Mouse (Mus musculus): Measurements from ENCODE around the gene Dcun1d3.

Gene Dcun1d3

GRCm38 (mm10) chr7:119895639-119896512 is at the start of gene Dcun1d3, which contains the start of gene Lyrm1:
Gene Dcun1d3 (minus strand): TSS chr7:119896298.
Gene Lyrm1 (plus strand): TSS chr7:119895861.
- no peak for DNase-seq (ENCODE audit: extremely low read depth, low read depth, low spot score)

DNA sequence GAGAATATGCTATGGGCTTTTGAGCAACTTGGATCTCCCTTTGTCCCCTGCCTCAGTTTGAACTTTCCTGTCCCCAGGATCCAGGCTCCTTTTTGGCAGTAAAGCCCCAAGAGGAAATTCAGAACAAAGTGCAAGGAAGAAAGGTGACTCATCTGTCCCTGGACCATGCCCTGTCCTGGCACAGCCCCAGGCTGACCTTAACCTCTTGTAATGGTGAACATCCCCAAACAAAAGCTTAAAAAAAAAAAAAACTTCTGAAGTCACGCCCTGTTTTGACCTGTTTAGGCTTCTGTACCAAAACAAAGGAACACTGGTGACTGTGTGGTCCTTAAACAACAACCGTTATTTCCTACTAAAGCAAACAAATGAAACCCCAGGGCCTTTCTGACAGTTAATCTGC is 45.5 kb upstream of the Dcun1d3 start:
- DNase-seq (ENCODE audit: extremely low read depth, low read depth, low spot score): no peak

DNA sequence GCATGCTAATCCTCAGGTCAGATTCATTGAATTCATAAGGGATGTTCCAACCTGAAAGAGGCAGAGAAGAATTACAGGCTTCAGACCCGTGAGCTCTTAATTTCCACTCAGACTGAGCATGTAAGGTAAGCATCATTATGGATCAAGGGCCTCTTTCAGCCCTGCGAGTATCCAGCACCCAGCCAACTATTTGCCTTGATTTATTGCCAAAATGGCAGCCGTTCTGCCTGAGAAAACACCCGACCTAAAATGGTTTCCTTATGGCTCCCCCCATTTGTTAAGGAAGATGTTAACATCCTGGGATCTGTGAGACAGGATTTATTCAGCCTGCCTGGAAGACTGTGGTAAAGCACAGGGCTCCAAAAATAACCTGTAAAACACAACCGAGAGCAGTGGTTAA is 40.9 kb upstream of the Dcun1d3 start:
- DNase-seq (ENCODE audit: extremely low read depth, low read depth, low spot score): no peak

DNA sequence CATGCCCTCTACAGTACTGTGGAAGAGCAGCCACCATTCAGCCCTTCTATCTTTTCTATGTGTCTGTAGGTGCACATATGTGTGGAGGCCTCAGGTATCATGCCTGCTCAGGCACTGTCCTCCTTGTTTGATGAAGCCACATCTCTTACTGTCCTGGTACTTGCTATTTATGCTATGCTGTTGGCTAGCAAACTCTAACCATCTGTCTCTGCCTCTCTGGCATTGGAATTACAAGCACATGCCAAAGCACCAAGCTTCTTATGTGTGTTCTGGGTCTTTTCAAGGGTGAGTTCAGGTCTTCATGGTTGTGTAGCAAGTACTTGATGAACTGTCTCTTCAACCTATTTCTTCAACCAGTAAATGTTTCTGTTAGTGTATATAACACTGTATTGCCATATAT is 40.2 kb upstream of the Dcun1d3 start:
- no peak for DNase-seq (ENCODE audit: extremely low read depth, low read depth, low spot score)

- peak; percentile 63 for DNase-seq (ENCODE audit: extremely low read depth, low read depth, low spot score)
Measured at GRCm38 (mm10) chr7:119928783-119929440, 32.8 kb upstream of the Dcun1d3 start.

DNA sequence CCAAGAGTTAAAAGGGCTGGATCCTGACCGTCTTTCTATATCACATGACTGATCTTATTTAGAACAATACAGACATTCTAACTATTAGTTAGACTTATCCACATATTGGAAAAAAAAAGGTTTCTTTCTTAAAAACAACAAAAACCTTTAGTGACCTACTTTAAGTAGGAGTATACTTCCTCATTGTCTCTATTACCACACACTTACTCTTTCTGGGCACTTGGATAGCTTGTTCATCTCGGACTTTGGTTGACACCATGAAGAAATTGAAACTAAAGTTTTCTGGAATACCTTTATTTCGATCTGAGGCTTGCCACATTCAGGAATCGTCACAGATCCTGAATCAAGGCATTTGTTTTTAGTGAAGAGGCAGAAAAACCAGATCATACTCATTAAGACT is 25.0 kb upstream of the Dcun1d3 start:
- no peak for DNase-seq (ENCODE audit: extremely low read depth, low read depth, low spot score)

DNA sequence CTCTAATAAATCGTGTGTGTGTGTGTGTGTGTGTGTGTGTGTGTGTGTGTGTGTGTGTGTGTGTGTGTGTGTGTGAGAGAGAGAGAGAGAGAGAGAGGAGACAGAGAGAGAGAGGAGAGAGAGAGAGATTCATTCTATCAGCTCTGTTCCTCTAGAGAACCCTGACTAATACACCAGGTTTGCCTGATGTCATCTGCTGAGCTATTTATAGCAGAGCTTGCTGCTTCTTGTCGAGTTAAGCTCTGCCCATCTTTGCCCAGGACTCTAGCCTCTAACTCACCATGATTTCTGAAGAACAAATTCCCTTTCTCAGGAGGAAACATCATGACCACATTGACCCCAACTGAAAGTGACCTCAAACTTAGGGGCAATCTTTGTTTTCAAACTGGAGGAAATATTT is 24.4 kb upstream of the Dcun1d3 start:
- no peak for DNase-seq (ENCODE audit: extremely low read depth, low read depth, low spot score)

- DNase-seq (ENCODE audit: extremely low read depth, low read depth, low spot score): no peak
Measured at GRCm38 (mm10) chr7:119911727-119912126, 15.6 kb upstream of the Dcun1d3 start.

DNA sequence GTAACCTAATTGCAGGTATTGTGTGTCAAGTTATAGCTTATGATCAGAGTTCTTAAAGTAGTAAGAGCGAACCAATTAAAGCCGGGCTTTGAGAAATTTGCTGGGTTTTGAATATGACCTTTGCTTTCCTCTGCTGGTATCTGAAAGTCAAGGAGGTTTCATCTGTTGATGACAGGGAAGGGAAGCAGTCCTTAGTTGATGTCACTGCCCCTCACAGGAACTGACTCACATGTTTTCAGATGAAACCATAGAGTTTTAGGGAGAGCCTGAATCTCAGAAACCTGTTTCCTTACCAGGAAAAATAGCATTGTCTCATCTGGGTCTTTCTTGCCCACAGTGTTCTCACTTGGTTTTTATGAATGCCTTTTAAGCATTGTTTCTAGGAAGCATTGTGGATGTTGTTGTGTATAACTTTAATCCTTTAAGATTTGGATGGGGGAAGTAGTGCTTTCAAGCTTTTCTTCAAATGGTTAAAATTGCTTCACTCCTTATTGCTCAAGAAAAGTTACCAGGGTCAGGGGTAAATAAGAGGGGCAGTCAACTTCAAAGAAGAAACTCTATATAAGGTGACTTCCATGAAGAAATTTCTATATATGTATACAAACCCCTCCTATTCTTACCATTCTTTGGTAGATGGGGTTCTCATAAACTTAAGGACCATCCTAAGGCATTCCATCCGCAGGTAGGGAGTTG is 10.6 kb upstream of the Dcun1d3 start:
- DNase-seq (ENCODE audit: extremely low read depth, low read depth, low spot score): no peak

DNA sequence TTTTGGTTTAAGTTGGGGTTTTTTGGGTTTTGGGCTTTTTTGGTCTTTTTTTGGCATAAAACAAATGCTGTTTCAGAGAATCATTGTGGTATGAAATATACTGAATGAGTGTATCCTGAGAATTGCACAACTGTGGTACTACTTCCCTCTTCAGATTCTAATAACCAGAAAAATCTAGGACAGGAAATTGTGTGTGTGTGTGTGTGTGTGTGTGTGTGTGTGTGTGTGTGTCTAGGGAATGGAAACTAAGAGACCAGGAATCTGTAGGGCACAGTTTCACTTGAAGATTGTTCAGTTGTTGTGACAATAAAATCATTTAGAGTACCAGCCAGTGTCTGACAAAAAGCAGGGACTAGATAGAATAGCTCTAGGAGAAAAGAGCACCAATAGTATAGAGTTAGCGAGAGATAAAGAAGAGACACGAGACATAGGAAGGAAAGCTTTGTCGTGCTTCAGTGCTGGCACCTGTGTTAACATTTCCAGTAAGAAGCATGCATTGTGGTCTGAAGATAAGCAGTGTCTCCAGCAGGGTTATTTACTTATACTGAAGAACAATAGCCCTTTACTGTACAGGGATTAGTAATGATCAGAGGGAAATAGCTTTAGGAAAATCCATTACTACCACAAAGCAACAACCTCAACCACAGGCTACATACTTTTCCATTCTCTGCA is 3.4 kb upstream of the Dcun1d3 start:
- no peak for DNase-seq (ENCODE audit: extremely low read depth, low read depth, low spot score)

- no peak for DNase-seq (ENCODE audit: extremely low read depth, low read depth, low spot score)
Measured at GRCm38 (mm10) chr7:119898247-119898856, 2.3 kb upstream of the Dcun1d3 start.

- no peak for DNase-seq (ENCODE audit: extremely low read depth, low read depth, low spot score)
Measured at GRCm38 (mm10) chr7:119897521-119898109, 1.5 kb upstream of the Dcun1d3 start.

- no peak for DNase-seq (ENCODE audit: extremely low read depth, low read depth, low spot score)
Measured at GRCm38 (mm10) chr7:119894818-119895544, 1.1 kb downstream of the Dcun1d3 start.

DNA sequence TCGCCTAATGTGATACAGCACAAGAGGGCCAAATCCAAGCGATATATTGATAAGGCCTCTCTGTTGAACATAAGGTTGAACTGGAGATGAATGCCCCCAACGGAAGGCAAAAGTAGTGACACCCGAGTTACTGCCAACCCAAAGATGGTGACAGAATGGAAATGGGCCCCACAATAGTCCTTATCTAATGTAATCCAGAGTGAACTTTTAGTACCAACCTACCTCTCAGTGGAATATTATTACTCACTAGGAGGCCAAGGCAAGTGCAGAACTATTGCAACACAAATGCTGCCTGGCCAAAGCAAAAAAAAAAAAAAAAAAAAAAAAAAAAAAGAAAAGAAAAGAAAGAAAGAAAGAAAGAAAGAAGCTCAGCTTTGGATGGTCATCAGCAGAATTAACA is 3.4 kb downstream of the Dcun1d3 start:
- DNase-seq (ENCODE audit: extremely low read depth, low read depth, low spot score): no peak

DNA sequence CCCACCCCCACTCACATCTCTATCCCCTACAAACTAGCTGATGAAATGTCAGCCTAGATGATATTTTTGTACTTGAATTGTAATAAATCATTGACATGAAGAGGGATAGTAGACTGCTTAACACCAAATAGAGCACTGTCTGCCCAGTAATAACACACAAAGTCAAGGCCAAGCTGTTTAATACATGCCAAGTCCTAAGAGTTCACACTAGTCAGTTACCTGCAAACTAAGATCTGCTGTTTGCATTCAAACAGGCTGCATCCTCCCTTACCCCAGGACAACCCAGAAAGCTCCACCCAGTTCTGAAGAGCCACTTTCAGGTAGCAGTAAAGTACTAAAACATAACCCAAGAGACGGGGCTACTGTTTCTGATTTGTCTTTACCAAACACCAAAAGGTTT is 3.9 kb downstream of the Dcun1d3 start:
- no peak for DNase-seq (ENCODE audit: extremely low read depth, low read depth, low spot score)

DNA sequence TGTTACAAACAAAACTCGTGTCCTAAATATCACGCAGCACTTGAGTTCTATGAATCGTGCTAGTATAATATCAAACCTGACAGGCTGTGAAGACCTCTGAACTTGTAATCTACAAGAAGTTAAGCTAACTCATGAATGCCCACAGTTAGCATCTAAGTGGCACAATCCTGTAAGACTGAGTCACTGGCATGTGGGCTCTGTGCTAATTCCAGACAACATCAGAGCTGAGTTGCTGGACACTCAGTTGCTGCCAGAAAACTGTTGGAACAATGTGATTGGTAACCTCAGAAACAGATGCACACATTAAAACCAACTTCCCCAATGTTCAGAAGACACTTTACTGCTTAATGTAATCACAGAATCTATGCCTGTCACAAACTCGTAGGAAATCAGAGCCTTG is 8.2 kb downstream of the Dcun1d3 start:
- no peak for DNase-seq (ENCODE audit: extremely low read depth, low read depth, low spot score)

- no peak for DNase-seq (ENCODE audit: extremely low read depth, low read depth, low spot score)
Measured at GRCm38 (mm10) chr7:119881229-119881628, 14.9 kb downstream of the Dcun1d3 start.

DNA sequence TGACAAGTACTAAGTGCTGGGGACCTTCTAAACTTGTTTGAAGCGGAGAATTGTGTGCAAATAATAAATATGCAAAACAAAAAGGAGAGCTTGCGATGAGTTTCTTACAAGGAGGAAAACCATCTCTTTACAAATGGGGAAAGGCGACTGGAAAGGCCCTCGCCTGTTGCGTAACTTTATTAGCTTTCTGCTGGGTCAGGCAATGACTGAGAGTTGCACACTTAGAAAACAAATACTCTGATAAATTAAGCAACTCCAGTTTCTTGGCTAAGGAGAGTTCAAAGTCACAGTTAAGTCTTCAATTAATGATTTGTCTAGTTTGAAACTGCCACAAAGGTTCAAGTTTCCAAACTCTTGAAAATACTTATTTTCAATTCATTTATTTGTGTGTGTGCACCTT is 15.8 kb downstream of the Dcun1d3 start:
- peak; percentile 54 for DNase-seq (ENCODE audit: extremely low read depth, low read depth, low spot score)

DNA sequence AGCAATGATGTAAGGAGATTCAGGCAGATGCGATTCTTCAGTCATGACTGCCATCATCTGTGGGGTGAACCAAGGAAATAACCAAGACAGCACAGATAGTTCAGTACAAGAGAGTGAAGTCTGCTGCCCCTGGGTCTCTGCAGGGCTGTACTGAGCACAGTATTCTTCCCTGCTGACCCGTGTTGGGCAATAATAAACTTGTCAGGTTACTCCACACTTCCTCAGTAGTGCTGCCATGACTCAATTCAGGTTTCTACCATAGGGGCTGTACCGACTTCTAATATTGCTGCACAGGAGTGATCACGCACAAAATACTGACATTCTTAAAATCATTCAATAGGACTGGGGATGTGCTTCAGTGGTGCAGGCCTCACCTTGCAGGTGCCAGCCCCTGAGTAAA is 16.9 kb downstream of the Dcun1d3 start:
- no peak for DNase-seq (ENCODE audit: extremely low read depth, low read depth, low spot score)
